Mouse (Mus musculus) heart, postnatal 0 days (tissue): ENCODE results near the gene C1ql1.

Experiments used
- CTCF ChIP-seq: IDR thresholded peaks from 2 replicates; pipeline ENCODE4 v1.5.1; 2016; ENCODE audit warnings: antibody characterized with exemption, control low read depth, low read depth
- EP300 ChIP-seq: IDR thresholded peaks from 2 replicates; pipeline ENCODE4 v1.6.1; 2016; ENCODE audit warnings: antibody characterized with exemption, low read depth

- TF ChIP-seq EP300 (no peak), CTCF (no peak)
Observed at GRCm38 (mm10) chr11:102962861-102963245, 16.4 kb upstream of the C1ql1 start.
